Mouse (Mus musculus): Measurements from ENCODE around the gene Txlna. TPM values are rescaled to one million over a fixed set of nuclear protein-coding genes. Genes with fewer than 3 reads are reported as not detected.

Gene Txlna
- polyA plus RNA-seq, 1 experiment from 2014 or later = 37.3 TPM

- Histone ChIP-seq H3K9me3 (replicated peaks) (no peaks in the 10 kb centered on the region), H3K27ac (replicated peaks) (peak within 1 kb of the TSS; percentile 93), H3K36me3 (peaks cover 31% of the 10 kb centered on the region), H3K9ac (replicated peaks) (peak within 1 kb of the TSS; percentile 74), H3K4me1 (peaks cover 52% of the 10 kb centered on the region), H3K27me3 (replicated peaks) (no peaks in the 10 kb centered on the region), H3K4me2 (peak within 1 kb of the TSS; percentile 68), H3K4me3 (replicated peaks) (peak within 1 kb of the TSS; percentile 64)
- under 1% methylated on average over 10 of the region's 10 CpGs for WGBS
- peak; percentile 63 for ATAC-seq (ENCODE audit: low FRiP score)
Observed at GRCm38 (mm10) chr4:129623681-129624091, 17.2 kb downstream of the Txlna start, which contains the start of gene Ccdc28b. Ccdc28b (minus strand) TSS chr4:129623947.

GRCm38 (mm10) chr4:129622803-129623535 is 17.9 kb downstream of the Txlna start:
- peak overlapping the region; percentile 74 for H3K9ac ChIP-seq (replicated peaks)
- H3K4me2 ChIP-seq = peak overlapping the region; percentile 68
- peak overlapping the region; percentile 64 for H3K4me3 ChIP-seq (replicated peaks)
- peaks cover 24% of the 10 kb centered on the region for H3K36me3 ChIP-seq
- no peaks in the 10 kb centered on the region for H3K9me3 ChIP-seq (replicated peaks)
- H3K27me3 ChIP-seq (replicated peaks) = no peaks in the 10 kb centered on the region
- 20% methylated on average over 8 of the region's 8 CpGs for WGBS
- ATAC-seq (ENCODE audit: low FRiP score) = no peak
- H3K4me1 ChIP-seq = peaks cover 58% of the 10 kb centered on the region
- H3K27ac ChIP-seq (replicated peaks) = peak overlapping the region; percentile 93

GRCm38 (mm10) chr4:129622120-129622802 is 18.6 kb downstream of the Txlna start:
- H3K27me3 ChIP-seq (replicated peaks) = no peaks in the 10 kb centered on the region
- peak overlapping the region; percentile 74; the same call in 1 of the 2 replicates for H3K9ac ChIP-seq (replicated peaks)
- H3K4me3 ChIP-seq (replicated peaks) = peak overlapping the region; percentile 64
- H3K4me1 ChIP-seq = peaks cover 66% of the 10 kb centered on the region
- H3K4me2 ChIP-seq = peak overlapping the region; percentile 68
- 79% methylated on average over 11 of the region's 11 CpGs for WGBS
- ATAC-seq (ENCODE audit: low FRiP score) = no peak
- H3K36me3 ChIP-seq = peaks cover 19% of the 10 kb centered on the region
- H3K27ac ChIP-seq (replicated peaks) = peak overlapping the region; percentile 93
- H3K9me3 ChIP-seq (replicated peaks) = no peaks in the 10 kb centered on the region

GRCm38 (mm10) chr4:129621283-129621841 is 19.5 kb downstream of the Txlna start:
- Histone ChIP-seq H3K9ac (replicated peaks) (no peak overlapping the region), H3K27me3 (replicated peaks) (no peaks in the 10 kb centered on the region), H3K36me3 (peaks cover 16% of the 10 kb centered on the region), H3K9me3 (replicated peaks) (no peaks in the 10 kb centered on the region), H3K4me2 (peak overlapping the region; percentile 68; the same call in 1 of the 2 replicates), H3K27ac (replicated peaks) (no peak overlapping the region), H3K4me1 (peaks cover 71% of the 10 kb centered on the region), H3K4me3 (replicated peaks) (no peak overlapping the region)
- 92% methylated on average over 8 of the region's 8 CpGs for WGBS
- ATAC-seq (ENCODE audit: low FRiP score) = no peak

- Histone ChIP-seq H3K9me3 (replicated peaks) (no peaks in the 10 kb centered on the region), H3K36me3 (peaks cover 11% of the 10 kb centered on the region; the same call in 1 of the 2 replicates), H3K4me1 (peaks cover 65% of the 10 kb centered on the region), H3K4me3 (replicated peaks) (no peak overlapping the region), H3K4me2 (peak overlapping the region; percentile 0; the same call in 1 of the 2 replicates), H3K27ac (replicated peaks) (peak overlapping the region; percentile 13; the same call in 1 of the 2 replicates), H3K9ac (replicated peaks) (0 out of 2 replicates have a peak overlapping the region, but pooled peaks have one; percentile 11), H3K27me3 (replicated peaks) (no peaks in the 10 kb centered on the region)
- WGBS = 90% methylated on average over 11 of the region's 11 CpGs
- ATAC-seq (ENCODE audit: low FRiP score) = no peak
Observed at GRCm38 (mm10) chr4:129620419-129621282, 20.2 kb downstream of the Txlna start.

- H3K4me2 ChIP-seq = peak within 1 kb of the TSS; percentile 85
- no peaks in the 10 kb centered on the region for H3K9me3 ChIP-seq (replicated peaks)
- H3K27me3 ChIP-seq (replicated peaks) = no peaks in the 10 kb centered on the region
- peak within 1 kb of the TSS; percentile 85 for H3K9ac ChIP-seq (replicated peaks)
- H3K27ac ChIP-seq (replicated peaks) = peak within 1 kb of the TSS; percentile 93
- H3K4me3 ChIP-seq (replicated peaks) = peak within 1 kb of the TSS; percentile 66
- WGBS = 4% methylated on average over 44 of the region's 44 CpGs
- peaks cover 11% of the 10 kb centered on the region; the same call in 1 of the 2 replicates for H3K36me3 ChIP-seq
- peaks cover 58% of the 10 kb centered on the region for H3K4me1 ChIP-seq
- ATAC-seq (ENCODE audit: low FRiP score) = peak; percentile 90
Observed at GRCm38 (mm10) chr4:129618786-129619691, 21.8 kb downstream of the Txlna start, which contains the start of gene Iqcc. Iqcc (minus strand) TSS chr4:129619099.

GRCm38 (mm10) chr4:129618031-129618430 is 22.8 kb downstream of the Txlna start:
- H3K9me3 ChIP-seq (replicated peaks) = no peaks in the 10 kb centered on the region
- H3K4me2 ChIP-seq = peak overlapping the region; percentile 85
- 95% methylated on average over 5 of the region's 5 CpGs for WGBS
- peak overlapping the region; percentile 85 for H3K9ac ChIP-seq (replicated peaks)
- H3K4me1 ChIP-seq = peaks cover 59% of the 10 kb centered on the region
- no peak for ATAC-seq (ENCODE audit: low FRiP score)
- peaks cover 11% of the 10 kb centered on the region; the same call in 1 of the 2 replicates for H3K36me3 ChIP-seq
- H3K4me3 ChIP-seq (replicated peaks) = peak overlapping the region; percentile 66
- H3K27ac ChIP-seq (replicated peaks) = peak overlapping the region; percentile 93
- H3K27me3 ChIP-seq (replicated peaks) = no peaks in the 10 kb centered on the region

GRCm38 (mm10) chr4:129617121-129617641 is 23.7 kb downstream of the Txlna start:
- no peak overlapping the region for H3K4me3 ChIP-seq (replicated peaks)
- H3K36me3 ChIP-seq = peaks cover 11% of the 10 kb centered on the region; the same call in 1 of the 2 replicates
- 96% methylated on average over 7 of the region's 7 CpGs for WGBS
- ATAC-seq (ENCODE audit: low FRiP score) = no peak
- H3K4me2 ChIP-seq = no peak overlapping the region
- H3K27me3 ChIP-seq (replicated peaks) = no peaks in the 10 kb centered on the region
- no peaks in the 10 kb centered on the region for H3K9me3 ChIP-seq (replicated peaks)
- H3K27ac ChIP-seq (replicated peaks) = no peak overlapping the region
- peaks cover 50% of the 10 kb centered on the region for H3K4me1 ChIP-seq
- H3K9ac ChIP-seq (replicated peaks) = no peak overlapping the region

GRCm38 (mm10) chr4:129616631-129617030 is 24.2 kb downstream of the Txlna start:
- H3K4me3 ChIP-seq (replicated peaks) = no peak overlapping the region
- H3K27ac ChIP-seq (replicated peaks) = no peak overlapping the region
- H3K4me2 ChIP-seq = no peak overlapping the region
- no peak for ATAC-seq (ENCODE audit: low FRiP score)
- H3K4me1 ChIP-seq = peaks cover 45% of the 10 kb centered on the region
- WGBS = 95% methylated on average over 3 of the region's 3 CpGs
- H3K9ac ChIP-seq (replicated peaks) = no peak overlapping the region
- no peaks in the 10 kb centered on the region for H3K27me3 ChIP-seq (replicated peaks)
- peaks cover 11% of the 10 kb centered on the region; the same call in 1 of the 2 replicates for H3K36me3 ChIP-seq
- H3K9me3 ChIP-seq (replicated peaks) = no peaks in the 10 kb centered on the region

- no peak for ATAC-seq (ENCODE audit: low FRiP score)
- Histone ChIP-seq H3K9ac (replicated peaks) (no peak overlapping the region), H3K4me1 (peaks cover 37% of the 10 kb centered on the region), H3K9me3 (replicated peaks) (no peaks in the 10 kb centered on the region), H3K4me2 (no peak overlapping the region), H3K27ac (replicated peaks) (no peak overlapping the region), H3K4me3 (replicated peaks) (no peak overlapping the region), H3K27me3 (replicated peaks) (no peaks in the 10 kb centered on the region), H3K36me3 (peaks cover 11% of the 10 kb centered on the region; the same call in 1 of the 2 replicates)
- WGBS = 92% methylated on average over 9 of the region's 9 CpGs
Observed at GRCm38 (mm10) chr4:129615801-129616290, 25.0 kb downstream of the Txlna start.
